Mouse (Mus musculus) ES-E14 (cell line): ENCODE data around the gene Eya2. TPM values are rescaled to one million over a fixed set of nuclear protein-coding genes. Genes with fewer than 3 reads are reported as not detected.
A peak's percentile ranks its signal among the peaks of the same experiment; 100 is the strongest.

Source experiments
- DNase-seq: peaks from one replicate; pipeline ENCODE4 v3.0.0-alpha.2; 2013; ENCODE audit warnings: low read depth, low spot score
- H3K27ac ChIP-seq: 2 replicates; pipeline ENCODE4 v1.5.1; 2012; ENCODE audit warnings: low read depth, mild to moderate bottlenecking, low read length, moderate library complexity, mixed read lengths; ENCODE audit not compliant: poor library complexity, insufficient read depth, severe bottlenecking
- H3K36me3 ChIP-seq: 2 replicates; pipeline ENCODE4 v1.6.1; 2012; ENCODE audit warnings: mild to moderate bottlenecking, low read length, moderate library complexity, mixed read lengths; ENCODE audit not compliant: control insufficient read depth, poor library complexity, insufficient read depth, severe bottlenecking
- H3K4me1 ChIP-seq, 2 experiments: fragments of 150-350 bp in 1 of 2; sonication (generic) in 1 of 2; 2 replicates each; pipeline ENCODE4 v1.6.1; 2012; ENCODE audit warnings: low read length in 2 of 2, mild to moderate bottlenecking in 1 of 2, mixed read lengths in 1 of 2; ENCODE audit not compliant: control insufficient read depth in 2 of 2, insufficient read depth in 2 of 2, poor library complexity in 1 of 2
- H3K4me3 ChIP-seq, 2 experiments: fragments of 150-350 bp in 1 of 2; sonication (generic) in 1 of 2; 2 replicates each; pipeline ENCODE4 v1.5.1; 2012; ENCODE audit warnings: low read length in 2 of 2, low read depth in 1 of 2, mild to moderate bottlenecking in 1 of 2, mixed read lengths in 1 of 2; ENCODE audit not compliant: insufficient read depth in 1 of 2, poor library complexity in 1 of 2, severe bottlenecking in 1 of 2
- H3K9ac ChIP-seq: 2 replicates; pipeline ENCODE4 v1.6.1; 2012; ENCODE audit warnings: low read depth, mild to moderate bottlenecking, low read length, mixed read lengths; ENCODE audit not compliant: poor library complexity, insufficient read depth, severe bottlenecking
- H3K9me3 ChIP-seq: fragments of 150-350 bp; sonication (generic); 2 replicates; pipeline ENCODE4 v1.6.1; 2012; ENCODE audit warnings: low read depth, mild to moderate bottlenecking, low read length; ENCODE audit not compliant: control insufficient read depth, insufficient read depth
- CHD2 ChIP-seq: IDR thresholded peaks from 2 replicates; pipeline ENCODE4 v1.6.1; 2014; ENCODE audit warnings: mild to moderate bottlenecking, low read depth, low read length, inconsistent platforms
- HCFC1 ChIP-seq: IDR thresholded peaks from 2 replicates; pipeline ENCODE4 v1.6.1; 2012; ENCODE audit warnings: low read length, inconsistent platforms, borderline replicate concordance; ENCODE audit not compliant: insufficient read depth
- MAFK ChIP-seq: IDR thresholded peaks from 2 replicates; pipeline ENCODE4 v1.6.1; 2014; ENCODE audit warnings: mild to moderate bottlenecking, low read depth, low read length, inconsistent platforms; ENCODE audit not compliant: insufficient read depth
- ZC3H11A ChIP-seq: IDR thresholded peaks from 2 replicates; pipeline ENCODE4 v1.6.1; 2012; ENCODE audit warnings: low read depth, mild to moderate bottlenecking, inconsistent platforms, low read length, borderline replicate concordance
- ZNF384 ChIP-seq: IDR thresholded peaks from 2 replicates; pipeline ENCODE4 v1.6.1; 2012; ENCODE audit warnings: low read depth, low read length, inconsistent platforms
- in situ Hi-C, 2 experiments: fragments of 600-800 bp; cut with MboI; formaldehyde crosslinking; loops; one replicate each; pipeline ENCODE4 v1.15.1; 2025; ENCODE audit warnings: low sequenced_read_pairs in 2 of 2, inconsistent platforms in 1 of 2; ENCODE audit not compliant: unreplicated experiment in 2 of 2
- total RNA-seq: library from RNA; depleted of rRNA; stranded (reverse); fragments of 300-350 nt; gene quantifications from 2 replicates; pipeline ENCODE4 v1.2.3, GENCODE M21; 2012

The Eya2 gene
- total RNA-seq, 1 experiment = 0.40 TPM

- no peaks in the 10 kb centered on the region for H3K9me3 ChIP-seq
These were observed 141.5 kb downstream of the Eya2 start for GRCm38 (mm10) chr2:165736297-165736696.

GRCm38 (mm10) chr2:165740381-165740780, 145.5 kb downstream of the Eya2 start:
- no peaks in the 10 kb centered on the region for H3K36me3 ChIP-seq
- no peak for DNase-seq
- no peaks in the 10 kb centered on the region for H3K9me3 ChIP-seq
- H3K4me3 ChIP-seq = no peak overlapping the region
- peaks cover 0 to 18% of the 10 kb centered on the region in 2 experiments; a peak in 3 of 4 replicates for H3K4me1 ChIP-seq
- no peak for TF ChIP-seq MAFK
- no peak for TF ChIP-seq ZC3H11A
- in situ Hi-C loops = loop anchor here in 1 of 2 experiments (10.0 kb wide), 1 partner anchor 216 kb away; no protein-coding TSS in a partner anchor
- H3K27ac ChIP-seq = no peak overlapping the region
- H3K9ac ChIP-seq = no peak overlapping the region

More at GRCm38 (mm10) chr2:165736297-165736696, 141.5 kb downstream of the Eya2 start:
- in situ Hi-C loops = no loop called here
- H3K9ac ChIP-seq = no peak overlapping the region
- no peak for DNase-seq
- TF ChIP-seq HCFC1 (no peak), CHD2 (no peak), MAFK (no peak), ZC3H11A (no peak), ZNF384 (no peak)
- H3K36me3 ChIP-seq = no peaks in the 10 kb centered on the region
- H3K4me3 ChIP-seq = no peak overlapping the region
- H3K4me1 ChIP-seq = peaks cover 0 to 13% of the 10 kb centered on the region in 2 experiments; a peak in 2 of 4 replicates
- no peak overlapping the region for H3K27ac ChIP-seq

GRCm38 (mm10) chr2:165740982-165741381, 146.2 kb downstream of the Eya2 start:
- Histone ChIP-seq H3K36me3 (no peaks in the 10 kb centered on the region), H3K9ac (no peak overlapping the region), H3K9me3 (no peaks in the 10 kb centered on the region), H3K4me1 (peaks cover 0 to 22% of the 10 kb centered on the region in 2 experiments; a peak in 3 of 4 replicates), H3K27ac (no peak overlapping the region), H3K4me3 (no peak overlapping the region)
- TF ChIP-seq ZNF384 = no peak
- in situ Hi-C loops = loop anchor here in 1 of 2 experiments (10.0 kb wide), 1 partner anchor 216 kb away; no protein-coding TSS in a partner anchor
- no peak for DNase-seq

- Histone ChIP-seq H3K9me3 (no peaks in the 10 kb centered on the region), H3K4me1 (peaks cover 0 to 22% of the 10 kb centered on the region in 2 experiments; a peak in 3 of 4 replicates), H3K9ac (no peak overlapping the region), H3K4me3 (no peak overlapping the region), H3K27ac (no peak overlapping the region), H3K36me3 (no peaks in the 10 kb centered on the region)
- in situ Hi-C loops = loop anchor here in 1 of 2 experiments (10.0 kb wide), 1 partner anchor 217 kb away; no protein-coding TSS in a partner anchor
- TF ChIP-seq MAFK (no peak), HCFC1 (no peak), CHD2 (no peak), ZNF384 (no peak), ZC3H11A (no peak)
- no peak for DNase-seq
These were observed 146.8 kb downstream of the Eya2 start for GRCm38 (mm10) chr2:165741526-165742050.

GRCm38 (mm10) chr2:165742210-165742786, 147.5 kb downstream of the Eya2 start:
- no peak overlapping the region; the same call in 1 of the 2 replicates for H3K9ac ChIP-seq
- in situ Hi-C loops = loop anchor here in 1 of 2 experiments (10.0 kb wide), 1 partner anchor 217 kb away; no protein-coding TSS in a partner anchor
- no peak for TF ChIP-seq CHD2
- TF ChIP-seq MAFK = no peak
- no peak for TF ChIP-seq HCFC1
- TF ChIP-seq ZC3H11A = no peak
- no peak for TF ChIP-seq ZNF384
- H3K9me3 ChIP-seq = no peaks in the 10 kb centered on the region
- no peak overlapping the region for H3K27ac ChIP-seq
- peak; percentile 33 for DNase-seq
- H3K4me1 ChIP-seq = peaks cover 0 to 22% of the 10 kb centered on the region in 2 experiments; a peak in 3 of 4 replicates
- no peak overlapping the region for H3K4me3 ChIP-seq
- no peaks in the 10 kb centered on the region for H3K36me3 ChIP-seq
